Mouse (Mus musculus) lung, embryonic 14.5 days (tissue): Measurements from ENCODE around the gene Nol4l. TPM values are rescaled to one million over a fixed set of nuclear protein-coding genes. Genes with fewer than 3 reads are reported as not detected.
"Not testable (repeated sequence)": the region's sequence is repeated elsewhere in the genome, so short reads cannot be mapped to it uniquely, and the experiment has no call there.

Experiments
- ATAC-seq: fragments of 200-750 bp; cut with Nextera tagmentation; 2 replicates; pipeline ENCODE4 v1.8.0; 2017; ENCODE audit warnings: mild to moderate bottlenecking, moderate TSS enrichment, moderate library complexity; ENCODE audit not compliant: insufficient read depth
- DNase-seq: peaks from one replicate; pipeline ENCODE4 v3.0.0-alpha.2; 2015
- H3K27ac ChIP-seq: fragments of 300-500 bp; sonication (generic); 2 replicates; pipeline ENCODE4 v1.5.1; 2014; ENCODE audit warnings: low read depth, mild to moderate bottlenecking, moderate library complexity
- H3K27me3 ChIP-seq: fragments of 300-500 bp; sonication (generic); 2 replicates; pipeline ENCODE4 v1.6.1; 2014; ENCODE audit warnings: low read length, control low read depth; ENCODE audit not compliant: insufficient read depth
- H3K36me3 ChIP-seq: fragments of 300-500 bp; sonication (generic); 2 replicates; pipeline ENCODE4 v1.6.1; 2014; ENCODE audit warnings: control low read depth; ENCODE audit not compliant: insufficient read depth
- H3K4me1 ChIP-seq: fragments of 300-500 bp; sonication (generic); 2 replicates; pipeline ENCODE4 v1.6.1; 2014; ENCODE audit warnings: antibody characterized with exemption, control low read depth; ENCODE audit not compliant: insufficient read depth
- H3K4me2 ChIP-seq: fragments of 300-500 bp; sonication (generic); 2 replicates; pipeline ENCODE4 v1.6.1; 2014; ENCODE audit warnings: mild to moderate bottlenecking
- H3K4me3 ChIP-seq: fragments of 300-500 bp; sonication (generic); 2 replicates; pipeline ENCODE4 v1.5.1; 2014; ENCODE audit warnings: low read depth, low read length
- H3K9ac ChIP-seq: fragments of 300-500 bp; sonication (generic); 2 replicates; pipeline ENCODE4 v1.6.1; 2014
- H3K9me3 ChIP-seq: fragments of 300-500 bp; sonication (generic); 2 replicates; pipeline ENCODE4 v1.6.1; 2016; ENCODE audit warnings: low read depth, low read length, control low read depth
- CTCF ChIP-seq: IDR thresholded peaks from 2 replicates; pipeline ENCODE4 v1.5.1; 2016; ENCODE audit warnings: antibody characterized with exemption, low read depth
- WGBS: fragments of 180-500 bp; shearing (Covaris S2); extraction: QIAGEN DNeasy Blood & Tissue Kit; methylation state at CpG from one replicate; pipeline ENCODE4 v1.1.7; 2014; 5-methylcytosine and 5-hydroxymethylcytosine counted together
- polyA plus RNA-seq: library from polyadenylated mRNA; unstranded; fragments of >200 nt; fragmentation: Nextera tagmentation; extraction: Ambion mirVana; gene quantifications from 2 replicates; pipeline ENCODE4 v1.2.1, GENCODE M21; 2014

The Nol4l gene
- polyA plus RNA-seq, 1 experiment from 2014 or later = 13.9 TPM

- H3K4me1 ChIP-seq = peaks cover 6% of the 10 kb centered on the region; the same call in 1 of the 2 replicates
- no peaks in the 10 kb centered on the region for H3K27me3 ChIP-seq
- no peak overlapping the region for H3K9ac ChIP-seq
- no peaks in the 10 kb centered on the region for H3K36me3 ChIP-seq
- DNase-seq (no peak), ATAC-seq (no peak)
- TF ChIP-seq CTCF = no peak
- H3K4me3 ChIP-seq = no peak overlapping the region
- no peak overlapping the region for H3K4me2 ChIP-seq
- no peaks in the 10 kb centered on the region for H3K9me3 ChIP-seq
- no peak overlapping the region for H3K27ac ChIP-seq
- 81% methylated on average over 5 of the region's 5 CpGs for WGBS
Observed at GRCm38 (mm10) chr2:153506385-153506784, 23.4 kb downstream of the Nol4l start.

GRCm38 (mm10) chr2:153499154-153499553, 30.6 kb downstream of the Nol4l start:
- Histone ChIP-seq H3K4me1 (peaks cover 17% of the 10 kb centered on the region), H3K36me3 (no peaks in the 10 kb centered on the region), H3K9ac (no peak overlapping the region), H3K27me3 (no peaks in the 10 kb centered on the region), H3K27ac (no peak overlapping the region), H3K9me3 (no peaks in the 10 kb centered on the region), H3K4me3 (no peak overlapping the region), H3K4me2 (no peak overlapping the region)
- WGBS = 49% methylated on average over 4 of the region's 4 CpGs
- TF ChIP-seq CTCF = peak; percentile 54; the same call in 1 of the 2 replicates
- peak; percentile 64 for DNase-seq
- ATAC-seq = no peak

GRCm38 (mm10) chr2:153496898-153497297, 32.9 kb downstream of the Nol4l start:
- H3K36me3 ChIP-seq = no peaks in the 10 kb centered on the region
- H3K4me2 ChIP-seq = no peak overlapping the region
- H3K9ac ChIP-seq = no peak overlapping the region
- peaks cover 30% of the 10 kb centered on the region for H3K4me1 ChIP-seq
- H3K27me3 ChIP-seq = peaks cover 4% of the 10 kb centered on the region; the same call in 1 of the 2 replicates
- no peak overlapping the region for H3K27ac ChIP-seq
- ATAC-seq (no peak), DNase-seq (peak; percentile 36)
- no peak overlapping the region for H3K4me3 ChIP-seq
- no peaks in the 10 kb centered on the region for H3K9me3 ChIP-seq
- TF ChIP-seq CTCF = no peak
- WGBS = 51% methylated on average over 13 of the region's 13 CpGs

- no peak overlapping the region for H3K4me2 ChIP-seq
- 0 out of 2 replicates have a peak overlapping the region, but pooled peaks have one; percentile 46 for H3K27ac ChIP-seq
- ATAC-seq (no peak), DNase-seq (no peak)
- H3K36me3 ChIP-seq = no peaks in the 10 kb centered on the region
- peaks cover 30% of the 10 kb centered on the region for H3K4me1 ChIP-seq
- no peak overlapping the region for H3K4me3 ChIP-seq
- H3K9me3 ChIP-seq = no peaks in the 10 kb centered on the region
- H3K9ac ChIP-seq = no peak overlapping the region
- peaks cover 10% of the 10 kb centered on the region; the same call in 1 of the 2 replicates for H3K27me3 ChIP-seq
- 81% methylated on average over 6 of the region's 6 CpGs for WGBS
- no peak for TF ChIP-seq CTCF
Observed at GRCm38 (mm10) chr2:153496301-153496700, 33.5 kb downstream of the Nol4l start.

- no peak for DNase-seq
- WGBS = 53% methylated on average over 4 of the region's 4 CpGs
Observed at GRCm38 (mm10) chr2:153495818-153496217, 34.0 kb downstream of the Nol4l start.

GRCm38 (mm10) chr2:153495391-153495790, 34.4 kb downstream of the Nol4l start:
- Histone ChIP-seq H3K27me3 (peaks cover 18% of the 10 kb centered on the region; the same call in 1 of the 2 replicates), H3K4me1 (peaks cover 30% of the 10 kb centered on the region)
- WGBS = 87% methylated on average over 4 of the region's 4 CpGs
- H3K9me3 ChIP-seq, H3K4me3 ChIP-seq, H3K27ac ChIP-seq, H3K36me3 ChIP-seq, H3K4me2 ChIP-seq, DNase-seq, ATAC-seq, H3K9ac ChIP-seq: not testable (repeated sequence)

More at GRCm38 (mm10) chr2:153495818-153496217, 34.0 kb downstream of the Nol4l start:
- Histone ChIP-seq H3K27ac (no peak overlapping the region), H3K9ac (no peak overlapping the region), H3K27me3 (peaks cover 15% of the 10 kb centered on the region; the same call in 1 of the 2 replicates), H3K36me3 (no peaks in the 10 kb centered on the region), H3K4me3 (no peak overlapping the region), H3K9me3 (no peaks in the 10 kb centered on the region), H3K4me1 (peaks cover 30% of the 10 kb centered on the region), H3K4me2 (no peak overlapping the region)
- no peak for ATAC-seq
- TF ChIP-seq CTCF = no peak

GRCm38 (mm10) chr2:153494293-153494811, 35.4 kb downstream of the Nol4l start:
- Histone ChIP-seq H3K27ac (peak overlapping the region; percentile 70), H3K9ac (0 out of 2 replicates have a peak overlapping the region, but pooled peaks have one; percentile 4), H3K4me1 (peaks cover 30% of the 10 kb centered on the region), H3K4me2 (peak overlapping the region; percentile 96), H3K36me3 (no peaks in the 10 kb centered on the region), H3K9me3 (no peaks in the 10 kb centered on the region), H3K27me3 (peaks cover 18% of the 10 kb centered on the region; the same call in 1 of the 2 replicates), H3K4me3 (no peak overlapping the region)
- ATAC-seq = peak; percentile 15; the same call in 1 of the 2 replicates
- peak; percentile 42 for DNase-seq
- WGBS = 12% methylated on average over 9 of the region's 9 CpGs
- TF ChIP-seq CTCF = no peak
